Mouse (Mus musculus): ENCODE measurements around the gene Tmem30c. TPM values are rescaled to one million over a fixed set of nuclear protein-coding genes. Genes with fewer than 3 reads are reported as not detected.

Tmem30c gene
- polyA plus RNA-seq, 1 experiment from 2014 or later: 0.04 TPM

- WGBS: 74% methylated on average over 31 of the region's 31 CpGs
- no peaks in the 10 kb centered on the region for H3K36me3 ChIP-seq (ENCODE audit: insufficient read depth, low read length)
- no peak overlapping the region for H3K4me2 ChIP-seq (replicated peaks; ENCODE audit: low read depth, low read length)
- no peak overlapping the region for H3K4me3 ChIP-seq (ENCODE audit: low read depth, low read length)
- ATAC-seq: peak; percentile 23; the same call in 1 of the 2 replicates
- H3K27ac ChIP-seq (ENCODE audit: low read length): no peak overlapping the region
- H3K9me3 ChIP-seq (ENCODE audit: low read length): no peaks in the 10 kb centered on the region
- no peak for TF ChIP-seq CTCF (IDR thresholded peaks at IDR 0.05)
- no peak for TF ChIP-seq EP300 (IDR thresholded peaks at IDR 0.05)
- DNase-seq (ENCODE audit: low spot score): peak; percentile 36
- H3K27me3 ChIP-seq (replicated peaks; ENCODE audit: insufficient read depth, low read length): no peaks in the 10 kb centered on the region
- no peak overlapping the region for H3K9ac ChIP-seq (replicated peaks; ENCODE audit: low read depth)
- H3K4me1 ChIP-seq (ENCODE audit: insufficient read depth, low read depth, low read length): no peaks in the 10 kb centered on the region
Observed at GRCm38 (mm10) chr16:57280221-57281217, 12.1 kb downstream of the Tmem30c start.

- Histone ChIP-seq H3K4me2 (replicated peaks; ENCODE audit: low read depth, low read length) (no peak overlapping the region), H3K4me3 (ENCODE audit: low read depth, low read length) (no peak overlapping the region), H3K27ac (ENCODE audit: low read length) (no peak overlapping the region), H3K9ac (replicated peaks; ENCODE audit: low read depth) (no peak overlapping the region), H3K4me1 (ENCODE audit: insufficient read depth, low read depth, low read length) (no peaks in the 10 kb centered on the region), H3K27me3 (replicated peaks; ENCODE audit: insufficient read depth, low read length) (no peaks in the 10 kb centered on the region), H3K9me3 (ENCODE audit: low read length) (no peaks in the 10 kb centered on the region), H3K36me3 (ENCODE audit: insufficient read depth, low read length) (no peaks in the 10 kb centered on the region)
- no peak for DNase-seq (ENCODE audit: low spot score)
- TF ChIP-seq EP300 (IDR thresholded peaks at IDR 0.05): no peak
- peak; percentile 17; the same call in 1 of the 2 replicates for TF ChIP-seq CTCF (IDR thresholded peaks at IDR 0.05)
- 83% methylated on average over 10 of the region's 12 CpGs for WGBS
- no peak for ATAC-seq
Observed at GRCm38 (mm10) chr16:57278976-57279626, 13.6 kb downstream of the Tmem30c start.

GRCm38 (mm10) chr16:57269751-57270150 is 22.9 kb downstream of the Tmem30c start:
- Histone ChIP-seq H3K4me3 (ENCODE audit: low read depth, low read length) (no peak overlapping the region), H3K36me3 (ENCODE audit: insufficient read depth, low read length) (no peaks in the 10 kb centered on the region), H3K27ac (ENCODE audit: low read length) (no peak overlapping the region), H3K9ac (replicated peaks; ENCODE audit: low read depth) (no peak overlapping the region), H3K4me1 (ENCODE audit: insufficient read depth, low read depth, low read length) (no peaks in the 10 kb centered on the region), H3K4me2 (replicated peaks; ENCODE audit: low read depth, low read length) (no peak overlapping the region), H3K27me3 (replicated peaks; ENCODE audit: insufficient read depth, low read length) (no peaks in the 10 kb centered on the region), H3K9me3 (ENCODE audit: low read length) (no peaks in the 10 kb centered on the region)
- no peak for DNase-seq (ENCODE audit: low spot score)
- ATAC-seq: no peak
- WGBS: 92% methylated on average over 13 of the region's 13 CpGs
- TF ChIP-seq CTCF (IDR thresholded peaks at IDR 0.05): no peak
- TF ChIP-seq EP300 (IDR thresholded peaks at IDR 0.05): no peak

- no peaks in the 10 kb centered on the region for H3K9me3 ChIP-seq (ENCODE audit: low read length)
- TF ChIP-seq CTCF (IDR thresholded peaks at IDR 0.05) (no peak), EP300 (IDR thresholded peaks at IDR 0.05) (no peak)
- H3K27me3 ChIP-seq (replicated peaks; ENCODE audit: insufficient read depth, low read length): no peaks in the 10 kb centered on the region
- DNase-seq (ENCODE audit: low spot score) (no peak), ATAC-seq (no peak)
- H3K4me3 ChIP-seq (ENCODE audit: low read depth, low read length): no peak overlapping the region
- H3K36me3 ChIP-seq (ENCODE audit: insufficient read depth, low read length): no peaks in the 10 kb centered on the region
- no peaks in the 10 kb centered on the region for H3K4me1 ChIP-seq (ENCODE audit: insufficient read depth, low read depth, low read length)
- peak overlapping the region; percentile 43; the same call in 1 of the 2 replicates for H3K27ac ChIP-seq (ENCODE audit: low read length)
- no peak overlapping the region for H3K4me2 ChIP-seq (replicated peaks; ENCODE audit: low read depth, low read length)
- 81% methylated on average over 14 of the region's 14 CpGs for WGBS
- no peak overlapping the region for H3K9ac ChIP-seq (replicated peaks; ENCODE audit: low read depth)
Observed at GRCm38 (mm10) chr16:57268058-57268841, 24.4 kb downstream of the Tmem30c start.

GRCm38 (mm10) chr16:57267068-57267467 is 25.6 kb downstream of the Tmem30c start:
- H3K9ac ChIP-seq (replicated peaks; ENCODE audit: low read depth): no peak overlapping the region
- H3K9me3 ChIP-seq (ENCODE audit: low read length): no peaks in the 10 kb centered on the region
- no peaks in the 10 kb centered on the region for H3K36me3 ChIP-seq (ENCODE audit: insufficient read depth, low read length)
- no peak overlapping the region for H3K27ac ChIP-seq (ENCODE audit: low read length)
- H3K4me1 ChIP-seq (ENCODE audit: insufficient read depth, low read depth, low read length): no peaks in the 10 kb centered on the region
- TF ChIP-seq CTCF (IDR thresholded peaks at IDR 0.05): no peak
- TF ChIP-seq EP300 (IDR thresholded peaks at IDR 0.05): peak; percentile 72
- ATAC-seq (peak; percentile 87), DNase-seq (ENCODE audit: low spot score) (peak; percentile 88)
- no peaks in the 10 kb centered on the region for H3K27me3 ChIP-seq (replicated peaks; ENCODE audit: insufficient read depth, low read length)
- WGBS: 7% methylated on average over 1 of the region's 1 CpGs
- H3K4me3 ChIP-seq (ENCODE audit: low read depth, low read length): no peak overlapping the region
- no peak overlapping the region for H3K4me2 ChIP-seq (replicated peaks; ENCODE audit: low read depth, low read length)

Data from lung, postnatal 0 days (tissue).